14 mouse cellular contexts compared by ENCODE assay signal in the genomic region with DNA sequence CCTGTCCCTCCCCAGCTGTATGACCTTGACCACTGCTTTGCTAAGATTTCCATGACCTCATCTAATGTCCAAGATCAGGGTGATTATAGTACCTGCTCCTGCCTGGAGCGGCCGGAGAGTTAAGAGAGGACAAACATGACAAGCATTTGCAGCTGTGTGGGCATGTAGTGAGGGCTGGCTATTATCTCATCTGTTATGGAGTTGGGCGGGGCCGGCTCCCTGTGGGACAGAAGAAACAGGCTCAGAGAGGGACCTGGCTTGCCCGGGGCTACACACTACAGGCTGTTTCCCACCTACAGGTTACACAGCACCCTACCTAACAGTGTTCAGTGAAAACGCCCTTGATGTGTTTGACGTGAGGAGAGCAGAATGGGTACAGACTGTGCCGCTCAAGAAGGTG. TPM values are rescaled to one million over a fixed set of nuclear protein-coding genes. Genes with fewer than 3 reads are reported as not detected.
DNase-seq lines count a peak whose midpoint lies in the region; ATAC-seq and TF ChIP-seq lines count a peak whose summit lies in the region.
"Had no signal": no experiment of that assay in that cellular context is flagged by ENCODE, and none has a peak within 500 bp of the region (broad histone marks: within the 10 kb centered on the region; RNA-seq: fewer than 3 reads in every experiment).

No protein-coding gene starts in this region.

- H3K27ac ChIP-seq in heart, embryonic 14.5 days (replicated peaks in 1 of 2; ENCODE audit: control insufficient read depth in 1 of 2, insufficient read depth in 1 of 2, low read depth in 2 of 2, low read length in 2 of 2), result peak overlapping the region in 1 of 2 experiments; percentile 41; a peak in 1 of 4 replicates
- H3K27ac ChIP-seq in kidney, postnatal 0 days, result peak overlapping the region; percentile 42; the same call in 1 of the 2 replicates
- H3K27ac ChIP-seq in kidney, embryonic 14.5 days (ENCODE audit: low read depth, low read length), result no peak overlapping the region
- H3K27ac ChIP-seq in stomach, embryonic 14.5 days (ENCODE audit: low read length), result no peak overlapping the region
- no peak overlapping the region for H3K27ac ChIP-seq in midbrain, embryonic 13.5 days
- H3K27ac ChIP-seq: hindbrain, embryonic 15.5 days had no signal

- ATAC-seq in heart, embryonic 14.5 days (ENCODE audit: insufficient number of reproducible peaks, insufficient read depth, low FRiP score, low read depth), result no peak
- 0 out of 2 replicates have a peak, but pooled peaks have one; percentile 2 for ATAC-seq in kidney, postnatal 0 days (replicated peaks; ENCODE audit: low FRiP score, low read depth)
- ATAC-seq in kidney, embryonic 14.5 days (ENCODE audit: low FRiP score, low TSS enrichment), result no peak
- ATAC-seq in stomach, embryonic 14.5 days (ENCODE audit: insufficient number of reproducible peaks, insufficient read depth, low FRiP score, low read depth), result peak; percentile 24; the same call in 1 of the 2 replicates
- no peak for ATAC-seq in midbrain, embryonic 13.5 days
- ATAC-seq: Patski had no signal

- no peak for TF ChIP-seq CTCF in kidney, postnatal 0 days (IDR thresholded peaks at IDR 0.05; ENCODE audit: low read depth)

- WGBS in heart, embryonic 14.5 days, result 46% methylated on average over 8 of the region's 8 CpGs
- 79% methylated on average over 8 of the region's 8 CpGs for WGBS in kidney, postnatal 0 days
- WGBS in kidney, embryonic 14.5 days, result 85% methylated on average over 8 of the region's 8 CpGs
- WGBS in stomach, embryonic 14.5 days, result 65% methylated on average over 8 of the region's 8 CpGs
- 91% methylated on average over 8 of the region's 8 CpGs for WGBS in midbrain, embryonic 13.5 days

- H3K4me3 ChIP-seq in heart, embryonic 14.5 days (ENCODE audit: control insufficient read depth in 1 of 2, insufficient read depth in 1 of 2, low read depth in 1 of 2, low read length in 2 of 2), result no peak overlapping the region
- no peak overlapping the region for H3K4me3 ChIP-seq in kidney, postnatal 0 days (replicated peaks; ENCODE audit: low read depth, low read length)
- no peak overlapping the region for H3K4me3 ChIP-seq in kidney, embryonic 14.5 days (ENCODE audit: low read length)
- H3K4me3 ChIP-seq in stomach, embryonic 14.5 days (ENCODE audit: low read depth, low read length), result no peak overlapping the region
- H3K4me3 ChIP-seq in midbrain, embryonic 13.5 days (replicated peaks), result no peak overlapping the region
- H3K4me3 ChIP-seq: hindbrain, embryonic 15.5 days; megakaryocyte, embryonic 14.5 days had no signal

- H3K36me3 ChIP-seq in heart, embryonic 14.5 days (ENCODE audit: control insufficient read depth, insufficient read depth, low read length), result peaks cover 50% of the 10 kb centered on the region
- peaks cover 34% of the 10 kb centered on the region for H3K36me3 ChIP-seq in kidney, postnatal 0 days (ENCODE audit: insufficient read depth, low read length)
- H3K36me3 ChIP-seq in kidney, embryonic 14.5 days (ENCODE audit: control insufficient read depth, insufficient read depth, low read length), result peaks cover 38% of the 10 kb centered on the region
- peaks cover 48% of the 10 kb centered on the region; the same call in 1 of the 2 replicates for H3K36me3 ChIP-seq in stomach, embryonic 14.5 days (ENCODE audit: control insufficient read depth, insufficient read depth, low read length)
- peaks cover 35% of the 10 kb centered on the region for H3K36me3 ChIP-seq in midbrain, embryonic 13.5 days
- H3K36me3 ChIP-seq: hindbrain, embryonic 15.5 days had no signal

- H3K9me3 ChIP-seq in heart, embryonic 14.5 days (ENCODE audit: control insufficient read depth, low read length), result no peaks in the 10 kb centered on the region
- H3K9me3 ChIP-seq in kidney, postnatal 0 days (replicated peaks; ENCODE audit: low read length), result no peaks in the 10 kb centered on the region
- no peaks in the 10 kb centered on the region for H3K9me3 ChIP-seq in kidney, embryonic 14.5 days (ENCODE audit: control insufficient read depth, low read length)
- no peaks in the 10 kb centered on the region for H3K9me3 ChIP-seq in stomach, embryonic 14.5 days (ENCODE audit: control insufficient read depth, low read depth, low read length)
- H3K9me3 ChIP-seq in midbrain, embryonic 13.5 days, result no peaks in the 10 kb centered on the region
- H3K9me3 ChIP-seq: hindbrain, embryonic 15.5 days; megakaryocyte, embryonic 14.5 days had no signal

- DNase-seq in heart, adult 8-10 months (ENCODE audit: low spot score), result no peak
- no peak for DNase-seq in kidney, postnatal 0 days (ENCODE audit: low spot score)
- DNase-seq in R1 (ENCODE audit: low read depth, low spot score), result peak; percentile 42
- DNase-seq: adrenal gland, adult 8-10 months; cerebellum, adult 9-11 months; embryo, embryonic 11 days; lung, adult 2 months had no signal

- no peaks in the 10 kb centered on the region for H3K27me3 ChIP-seq in heart, embryonic 14.5 days (ENCODE audit: control insufficient read depth, insufficient read depth, low read length)
- no peaks in the 10 kb centered on the region for H3K27me3 ChIP-seq in kidney, postnatal 0 days (ENCODE audit: insufficient read depth, low read length)
- H3K27me3 ChIP-seq in kidney, embryonic 14.5 days (ENCODE audit: control insufficient read depth, insufficient read depth, low read length), result no peaks in the 10 kb centered on the region
- H3K27me3 ChIP-seq in stomach, embryonic 14.5 days (ENCODE audit: control insufficient read depth, insufficient read depth, low read length), result no peaks in the 10 kb centered on the region
- H3K27me3 ChIP-seq in midbrain, embryonic 13.5 days, result no peaks in the 10 kb centered on the region
- H3K27me3 ChIP-seq: hindbrain, embryonic 15.5 days; Patski had no signal

- H3K9ac ChIP-seq in heart, embryonic 14.5 days (ENCODE audit: low read length), result peak overlapping the region; percentile 38; the same call in 1 of the 2 replicates
- H3K9ac ChIP-seq in kidney, postnatal 0 days (ENCODE audit: low read depth, low read length), result no peak overlapping the region
- no peak overlapping the region for H3K9ac ChIP-seq in kidney, embryonic 14.5 days (ENCODE audit: low read depth, low read length)
- no peak overlapping the region for H3K9ac ChIP-seq in stomach, embryonic 14.5 days (replicated peaks; ENCODE audit: low read depth, low read length)
- H3K9ac ChIP-seq in midbrain, embryonic 13.5 days (replicated peaks), result no peak overlapping the region
- H3K9ac ChIP-seq: hindbrain, embryonic 15.5 days had no signal

- peaks cover 10 to 14% of the 10 kb centered on the region in 2 experiments for H3K4me1 ChIP-seq in heart, embryonic 14.5 days (ENCODE audit: control insufficient read depth in 2 of 2, insufficient read depth in 2 of 2, low read length in 2 of 2)
- H3K4me1 ChIP-seq in kidney, postnatal 0 days (replicated peaks; ENCODE audit: insufficient read depth, low read length), result no peaks in the 10 kb centered on the region
- no peaks in the 10 kb centered on the region for H3K4me1 ChIP-seq in kidney, embryonic 14.5 days (ENCODE audit: control insufficient read depth, insufficient read depth, low read length)
- H3K4me1 ChIP-seq in stomach, embryonic 14.5 days (ENCODE audit: control insufficient read depth, insufficient read depth, low read length), result peaks cover 8% of the 10 kb centered on the region
- no peaks in the 10 kb centered on the region for H3K4me1 ChIP-seq in midbrain, embryonic 13.5 days (replicated peaks)
- H3K4me1 ChIP-seq: hindbrain, embryonic 15.5 days had no signal

- no peak overlapping the region for H3K4me2 ChIP-seq in heart, embryonic 14.5 days (ENCODE audit: low read length)
- no peak overlapping the region for H3K4me2 ChIP-seq in kidney, postnatal 0 days (ENCODE audit: low read length)
- no peak overlapping the region for H3K4me2 ChIP-seq in kidney, embryonic 14.5 days (replicated peaks; ENCODE audit: low read depth, low read length)
- H3K4me2 ChIP-seq in stomach, embryonic 14.5 days (replicated peaks; ENCODE audit: low read depth, low read length), result no peak overlapping the region
- no peak overlapping the region for H3K4me2 ChIP-seq in midbrain, embryonic 13.5 days (replicated peaks)
- H3K4me2 ChIP-seq: hindbrain, embryonic 15.5 days had no signal

RNA-seq across cellular contexts. Expression of a gene that starts 13.4 kb away (rescaled TPM):
- 23.3 and 24.1 TPM in 2 replicates for polyA plus RNA-seq in heart, embryonic 14.5 days (2014; fragmentation: Nextera tagmentation; extraction: Ambion mirVana)
- 10 to 100 TPM in 3 of 4 experiments, 1 to 10 TPM in 1; 10.0 to 16.0 (median 12.3) TPM for total RNA-seq in heart, adult 8-10 months (2022)
- polyA plus RNA-seq in kidney, postnatal 0 days (2015; fragmentation: Nextera tagmentation; extraction: Ambion mirVana), result 51.9 and 54.6 TPM in 2 replicates
- polyA plus RNA-seq in kidney, embryonic 14.5 days (2014; fragmentation: Nextera tagmentation; extraction: Ambion mirVana), result 46.1 and 49.1 TPM in 2 replicates
- 40.0 and 41.3 TPM in 2 replicates for polyA plus RNA-seq in stomach, embryonic 14.5 days (2014; fragmentation: Nextera tagmentation; extraction: Ambion mirVana)
- 74.4 and 81.1 TPM in 2 replicates for polyA plus RNA-seq in midbrain, embryonic 13.5 days (2015; fragmentation: Nextera tagmentation; extraction: Ambion mirVana)

RNA-seq across cellular contexts. Expression of a gene that starts 15.1 kb away (rescaled TPM):
- 0.43 and 0.78 TPM in 2 replicates for polyA plus RNA-seq in heart, embryonic 14.5 days (2014; fragmentation: Nextera tagmentation; extraction: Ambion mirVana)
- total RNA-seq in heart, adult 8-10 months (2022), result 10 to 100 TPM; 14.7 to 17.1 (median 15.4) TPM
- 1.0 TPM in 2 replicates for polyA plus RNA-seq in kidney, postnatal 0 days (2015; fragmentation: Nextera tagmentation; extraction: Ambion mirVana)
- polyA plus RNA-seq in kidney, embryonic 14.5 days (2014; fragmentation: Nextera tagmentation; extraction: Ambion mirVana), result 0.89 and 2.0 TPM in 2 replicates
- polyA plus RNA-seq in stomach, embryonic 14.5 days (2014; fragmentation: Nextera tagmentation; extraction: Ambion mirVana), result 2.2 and 2.3 TPM in 2 replicates
- polyA plus RNA-seq in midbrain, embryonic 13.5 days (2015; fragmentation: Nextera tagmentation; extraction: Ambion mirVana), result 0.39 and 0.46 TPM in 2 replicates

RNA-seq across cellular contexts. Expression of a gene that starts 19.6 kb away (rescaled TPM):
- polyA plus RNA-seq in heart, embryonic 14.5 days (2014; fragmentation: Nextera tagmentation; extraction: Ambion mirVana), result 9.0 and 13.0 TPM in 2 replicates
- total RNA-seq in heart, adult 8-10 months (2022), result 10 to 100 TPM; 33.4 to 44.4 (median 34.7) TPM
- 12.2 and 13.5 TPM in 2 replicates for polyA plus RNA-seq in kidney, postnatal 0 days (2015; fragmentation: Nextera tagmentation; extraction: Ambion mirVana)
- 12.5 and 12.8 TPM in 2 replicates for polyA plus RNA-seq in kidney, embryonic 14.5 days (2014; fragmentation: Nextera tagmentation; extraction: Ambion mirVana)
- 10.0 TPM in 2 replicates for polyA plus RNA-seq in stomach, embryonic 14.5 days (2014; fragmentation: Nextera tagmentation; extraction: Ambion mirVana)
- polyA plus RNA-seq in midbrain, embryonic 13.5 days (2015; fragmentation: Nextera tagmentation; extraction: Ambion mirVana), result 13.6 and 17.1 TPM in 2 replicates

RNA-seq across cellular contexts. Expression of a gene that starts 42.1 kb away (rescaled TPM):
- 86.9 and 93.1 TPM in 2 replicates for polyA plus RNA-seq in heart, embryonic 14.5 days (2014; fragmentation: Nextera tagmentation; extraction: Ambion mirVana)
- total RNA-seq in heart, adult 8-10 months (2022), result 100 to 1,000 TPM in 1 of 4 experiments, 10 to 100 TPM in 3; 84.3 to 103 (median 91.3) TPM
- polyA plus RNA-seq in kidney, postnatal 0 days (2015; fragmentation: Nextera tagmentation; extraction: Ambion mirVana), result 91.1 and 97.2 TPM in 2 replicates
- polyA plus RNA-seq in kidney, embryonic 14.5 days (2014; fragmentation: Nextera tagmentation; extraction: Ambion mirVana), result 127 and 183 TPM in 2 replicates
- polyA plus RNA-seq in stomach, embryonic 14.5 days (2014; fragmentation: Nextera tagmentation; extraction: Ambion mirVana), result 126 and 139 TPM in 2 replicates
- polyA plus RNA-seq in midbrain, embryonic 13.5 days (2015; fragmentation: Nextera tagmentation; extraction: Ambion mirVana), result 120 and 128 TPM in 2 replicates

RNA-seq across cellular contexts. Expression of a gene that starts 44.8 kb away (rescaled TPM):
- 51.7 and 60.0 TPM in 2 replicates for polyA plus RNA-seq in heart, embryonic 14.5 days (2014; fragmentation: Nextera tagmentation; extraction: Ambion mirVana)
- total RNA-seq in heart, adult 8-10 months (2022), result 10 to 100 TPM; 88.7 to 99.1 (median 92.3) TPM
- polyA plus RNA-seq in kidney, postnatal 0 days (2015; fragmentation: Nextera tagmentation; extraction: Ambion mirVana), result 64.2 and 73.4 TPM in 2 replicates
- polyA plus RNA-seq in kidney, embryonic 14.5 days (2014; fragmentation: Nextera tagmentation; extraction: Ambion mirVana), result 38.3 and 46.0 TPM in 2 replicates
- 44.9 and 46.2 TPM in 2 replicates for polyA plus RNA-seq in stomach, embryonic 14.5 days (2014; fragmentation: Nextera tagmentation; extraction: Ambion mirVana)
- 89.7 and 93.8 TPM in 2 replicates for polyA plus RNA-seq in midbrain, embryonic 13.5 days (2015; fragmentation: Nextera tagmentation; extraction: Ambion mirVana)

Comparison
In these comparisons a context has a peak if more than half of its experiments do, and no peak if none do; other contexts are left out.
1. ATAC-seq: peak in kidney, postnatal 0 days (single experiment) and stomach, embryonic 14.5 days (single experiment); none in heart, embryonic 14.5 days (single experiment), kidney, embryonic 14.5 days (single experiment) and midbrain, embryonic 13.5 days (single experiment).